Mouse (Mus musculus) large intestine, adult 2 months (tissue): ENCODE results near the gene Cfdp1. TPM values are rescaled to one million over a fixed set of nuclear protein-coding genes. Genes with fewer than 3 reads are reported as not detected.
A peak's percentile ranks its signal among the peaks of the same experiment; 100 is the strongest.

Experiments
- DNase-seq: peaks from one replicate; pipeline ENCODE4 v3.0.0-alpha.2; 2012; ENCODE audit warnings: low read depth, low spot score
- WGBS: fragments of 180-500 bp; shearing (Covaris S2); methylation state at CpG from one replicate; pipeline ENCODE4 v1.1.7; 2018; 5-methylcytosine and 5-hydroxymethylcytosine counted together
- polyA plus RNA-seq: library from polyadenylated mRNA; depleted of rRNA; stranded (reverse); fragments of >200 nt; gene quantifications from 2 replicates; pipeline ENCODE4 v1.2.3, GENCODE M21; 2012; rRNA removed

Cfdp1 gene
- 5.5 and 5.7 TPM in 2 replicates for polyA plus RNA-seq

DNA sequence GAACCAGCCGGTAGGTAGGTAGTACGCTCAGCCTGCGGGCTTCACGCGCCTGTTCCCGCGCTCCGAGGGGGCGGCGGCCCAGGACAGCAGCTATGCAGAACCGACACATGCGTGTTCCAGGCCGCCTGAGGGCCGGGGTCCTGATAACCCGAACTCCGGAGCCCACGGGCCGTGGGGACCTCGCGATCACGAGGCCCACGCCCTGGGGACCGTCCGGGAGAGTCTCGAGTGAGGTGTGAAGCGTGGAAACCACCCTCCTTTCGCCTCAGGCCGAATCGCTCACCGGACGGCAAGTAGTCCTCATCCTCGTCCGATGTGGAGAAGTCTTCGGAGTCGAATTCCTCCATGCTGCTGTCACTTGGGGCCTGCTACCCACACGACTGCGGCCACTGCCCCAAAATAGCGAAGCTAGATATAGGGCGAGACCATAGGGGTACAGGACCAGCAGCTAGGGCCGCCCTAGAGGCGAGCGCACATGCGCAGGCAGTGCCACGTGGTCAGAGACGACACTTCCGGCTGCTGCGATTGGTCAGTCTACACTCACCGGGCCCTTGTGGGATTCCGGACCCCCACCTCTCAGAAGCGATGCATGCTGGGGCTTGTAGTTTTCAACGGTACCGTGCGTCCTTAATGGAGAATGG is at the start of gene Cfdp1:
Gene Cfdp1 (minus strand): TSS at position 431 of the 641 bp plus-strand sequence.
- under 1% methylated on average over 53 of the region's 53 CpGs for WGBS

DNA sequence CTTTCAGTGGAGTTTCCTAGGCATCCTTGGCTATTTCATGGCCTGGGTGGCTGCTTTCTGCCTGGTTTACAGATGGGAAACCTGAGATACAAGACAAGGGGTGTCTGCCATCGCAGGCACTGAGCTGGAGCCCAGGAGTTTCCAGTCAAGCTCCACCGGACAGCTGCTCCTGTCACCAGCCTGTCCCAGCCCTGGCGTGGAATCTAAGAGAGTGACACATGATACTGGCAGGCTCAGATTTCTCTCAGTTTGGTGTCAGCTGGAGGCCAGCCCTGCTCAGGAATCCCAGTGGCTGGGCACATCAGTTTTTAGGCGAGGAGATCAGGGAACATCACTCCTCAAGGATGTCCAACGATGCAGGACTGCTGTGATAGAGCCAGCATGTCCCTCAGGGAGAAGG is 48.0 kb upstream of the Cfdp1 start:
- WGBS, result 39% methylated on average over 5 of the region's 5 CpGs

More for the DNA sequence above, at the start of gene Cfdp1:
- peak; percentile 99 for DNase-seq

DNA sequence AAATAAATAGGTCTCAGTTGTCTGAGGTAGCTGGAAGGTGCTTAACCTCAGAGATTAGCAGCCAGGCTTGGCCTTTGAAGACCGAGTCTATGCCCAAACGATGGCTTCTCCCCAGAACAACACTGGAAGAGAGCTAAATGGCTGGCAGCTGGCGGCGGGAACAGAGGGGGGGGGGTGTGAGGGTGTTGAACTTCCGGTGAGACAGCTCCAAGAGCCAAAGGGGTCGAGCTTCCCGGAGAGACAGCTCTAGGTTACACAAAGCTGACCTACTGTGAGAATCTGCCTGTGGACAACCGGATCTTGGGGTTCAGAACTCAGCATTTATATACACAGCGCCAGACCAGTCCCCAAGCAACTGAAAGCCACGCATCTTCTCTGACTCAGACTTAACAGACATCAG is 44.5 kb upstream of the Cfdp1 start:
- WGBS, result 50% methylated on average over 10 of the region's 10 CpGs
- no peak for DNase-seq

More for the DNA sequence above, 48.0 kb upstream of the Cfdp1 start:
- no peak for DNase-seq

DNA sequence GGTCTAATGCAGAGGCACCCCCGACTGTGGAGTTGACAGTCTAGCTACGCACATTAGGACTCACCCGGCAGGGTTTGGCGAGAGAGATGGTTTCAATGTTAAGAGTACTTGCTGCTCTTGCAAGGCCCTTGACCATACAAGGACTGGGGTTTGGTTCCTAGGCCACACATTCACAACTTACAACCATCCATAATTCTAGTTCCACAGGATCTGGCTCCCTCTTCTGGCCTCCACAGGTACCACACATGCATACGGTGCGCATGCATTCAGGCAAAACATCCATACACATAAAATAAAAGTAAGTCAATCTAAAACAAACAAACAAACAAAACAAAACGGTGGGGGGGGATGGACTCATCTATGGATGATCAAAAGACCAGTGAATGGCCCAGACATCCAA is 40.9 kb upstream of the Cfdp1 start:
- DNase-seq, result no peak
- 89% methylated on average over 7 of the region's 7 CpGs for WGBS

DNA sequence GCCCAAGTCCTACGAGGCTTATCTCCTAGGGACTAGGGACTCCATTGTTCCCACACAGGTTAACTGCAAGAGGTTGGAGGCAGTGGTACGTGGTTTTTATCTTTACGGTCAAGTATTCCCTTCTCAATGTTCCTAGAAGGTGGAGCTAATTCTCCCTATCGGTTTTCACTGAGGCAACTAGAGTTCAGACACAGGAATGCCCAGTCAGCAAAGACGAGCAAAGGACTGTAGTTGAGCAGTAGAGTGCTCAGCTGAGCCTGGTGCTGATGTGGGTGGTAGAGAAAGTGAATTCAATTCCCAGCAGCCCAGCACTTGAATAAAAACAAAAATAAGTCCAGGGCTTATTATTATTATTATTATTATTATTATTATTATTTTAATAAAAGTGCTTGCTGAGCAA is 38.5 kb upstream of the Cfdp1 start:
- DNase-seq, result no peak
- WGBS, result 47% methylated on average over 5 of the region's 5 CpGs

DNA sequence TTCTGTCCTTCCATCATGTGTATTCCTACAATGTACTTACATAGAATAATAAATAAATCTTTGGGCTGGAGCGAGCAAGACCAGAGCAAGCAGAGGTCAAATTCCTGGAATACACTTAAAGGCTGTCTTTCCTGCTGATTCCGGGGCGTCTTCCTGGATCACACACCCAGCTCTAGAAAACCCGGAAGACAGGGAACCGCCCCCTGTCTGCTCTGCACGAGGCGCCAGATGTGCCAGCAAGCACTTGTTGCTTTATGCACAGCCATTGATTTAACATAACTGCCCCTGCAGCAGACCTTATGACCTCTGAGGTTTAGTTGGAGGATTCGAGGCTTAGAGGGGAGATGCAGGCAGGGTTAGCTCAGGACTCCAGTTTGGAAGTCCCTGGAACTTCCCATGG is 37.9 kb upstream of the Cfdp1 start:
- 4% methylated on average over 8 of the region's 8 CpGs for WGBS
- no peak for DNase-seq

DNA sequence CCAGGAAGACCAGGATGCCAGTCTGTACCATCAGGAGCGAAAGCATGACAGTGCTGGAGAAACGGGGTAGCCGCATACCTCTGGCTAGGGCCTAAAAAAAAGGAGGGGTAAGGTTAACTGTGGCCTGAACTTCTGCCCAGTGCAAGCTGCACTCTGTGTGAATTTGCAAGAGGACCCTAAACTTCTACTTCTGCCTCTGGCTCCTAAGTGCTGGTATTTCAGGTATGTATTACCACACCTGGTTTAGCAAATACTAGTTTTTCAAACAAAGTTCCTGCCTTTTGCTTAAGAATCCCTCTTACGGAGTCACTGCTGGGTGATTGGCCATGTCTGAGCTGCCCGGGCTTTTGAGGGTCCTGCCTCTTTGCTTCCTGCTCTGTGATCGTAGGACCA is 36.8 kb upstream of the Cfdp1 start:
- no peak for DNase-seq

DNA sequence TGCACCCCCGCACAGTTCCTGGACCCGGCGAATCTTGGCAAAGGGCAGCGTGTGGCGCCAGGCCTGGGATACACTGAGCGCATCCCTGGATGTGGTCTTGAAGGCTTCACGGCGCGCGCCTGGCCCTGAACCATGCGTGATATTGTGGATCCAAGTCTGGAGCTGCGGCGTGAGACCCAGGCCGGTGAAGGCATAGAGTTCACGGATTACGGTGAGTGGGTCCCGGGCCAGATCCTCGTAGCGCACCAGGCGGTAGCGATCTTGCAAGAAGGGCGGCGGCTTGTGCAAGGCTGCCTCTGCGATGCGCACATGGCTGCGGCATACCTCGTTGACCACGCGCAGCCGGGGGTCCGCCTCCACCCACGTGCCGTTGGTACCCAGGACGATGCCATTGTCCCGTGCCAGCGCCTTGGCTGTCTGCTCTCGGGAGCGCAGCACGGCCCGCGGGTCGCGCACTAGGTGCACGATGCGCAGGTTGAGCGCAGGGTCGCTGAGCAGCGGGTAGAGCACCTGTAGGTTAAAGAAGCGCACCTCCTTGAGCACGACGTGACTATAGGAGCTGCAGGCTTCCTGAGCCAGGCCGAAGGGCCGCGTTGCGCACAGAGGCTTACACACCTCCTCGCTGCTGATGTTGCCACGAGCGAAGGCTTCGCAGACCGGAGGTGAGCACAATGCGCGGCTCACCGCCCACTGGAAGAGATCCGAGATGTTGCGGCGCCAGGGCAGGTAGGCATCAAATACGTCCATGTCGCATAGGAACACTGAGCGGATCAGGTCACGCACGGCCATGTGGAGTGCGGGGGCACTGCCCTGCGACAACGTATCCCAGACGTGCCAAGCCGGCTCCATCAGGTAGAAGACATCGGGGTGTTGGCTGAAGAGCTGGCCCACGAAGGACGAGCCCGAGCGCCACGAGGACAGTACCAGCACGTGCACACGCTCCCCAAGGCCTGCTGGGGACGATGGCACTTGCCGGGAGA is 36.1 kb upstream of the Cfdp1 start:
- no peak for DNase-seq
- 14% methylated on average over 86 of the region's 86 CpGs for WGBS

More for the DNA sequence above, 36.8 kb upstream of the Cfdp1 start:
- 68% methylated on average over 6 of the region's 6 CpGs for WGBS

DNA sequence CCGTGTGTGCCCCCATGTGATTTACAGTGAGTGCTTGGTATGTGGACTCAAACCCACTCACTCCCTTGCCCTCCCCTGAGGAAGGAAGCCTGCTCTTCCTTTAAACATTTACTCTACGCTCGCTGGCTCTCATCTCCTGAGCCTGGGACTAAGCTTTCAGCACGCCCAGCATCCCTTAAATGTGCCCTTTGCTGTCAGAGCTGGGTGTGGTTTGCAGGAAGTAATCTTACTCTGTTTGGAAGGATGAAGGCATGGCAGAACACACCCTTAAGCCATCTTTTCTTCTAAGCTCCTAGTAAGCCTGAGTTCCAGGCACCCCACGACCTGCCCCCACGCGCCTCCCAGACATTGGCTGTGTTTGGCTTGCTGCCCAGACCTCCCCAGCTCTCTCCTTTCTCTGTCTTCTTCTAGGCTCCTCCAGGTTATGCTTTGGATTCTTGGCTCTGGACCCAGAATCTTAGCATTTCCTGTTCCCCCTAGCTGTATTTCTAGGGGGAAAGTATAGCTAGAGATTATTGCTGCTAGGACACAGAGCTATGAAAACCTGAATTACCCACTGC is 34.1 kb upstream of the Cfdp1 start:
- WGBS, result 24% methylated on average over 7 of the region's 7 CpGs
- no peak for DNase-seq

DNA sequence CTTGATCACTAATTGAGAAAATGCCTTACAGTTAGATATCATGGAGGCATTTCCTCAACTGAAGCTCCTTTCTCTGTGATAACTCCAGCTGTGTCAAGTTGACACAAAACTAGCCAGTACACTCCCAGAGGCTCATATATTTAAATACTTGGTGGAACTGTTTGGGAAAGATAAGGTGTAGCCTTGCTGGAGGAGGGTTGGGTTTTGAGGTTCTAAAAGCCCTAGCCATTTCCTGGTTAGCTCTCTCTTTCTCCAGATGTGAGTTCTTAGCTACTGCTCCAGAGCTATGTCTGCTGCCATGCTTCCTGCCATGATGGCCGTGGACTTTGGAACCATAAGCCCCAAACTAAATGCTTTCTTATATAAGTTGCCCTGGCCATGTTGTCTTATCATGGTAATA is 33.4 kb upstream of the Cfdp1 start:
- WGBS, result 37% methylated on average over 1 of the region's 1 CpGs
- DNase-seq, result no peak

DNA sequence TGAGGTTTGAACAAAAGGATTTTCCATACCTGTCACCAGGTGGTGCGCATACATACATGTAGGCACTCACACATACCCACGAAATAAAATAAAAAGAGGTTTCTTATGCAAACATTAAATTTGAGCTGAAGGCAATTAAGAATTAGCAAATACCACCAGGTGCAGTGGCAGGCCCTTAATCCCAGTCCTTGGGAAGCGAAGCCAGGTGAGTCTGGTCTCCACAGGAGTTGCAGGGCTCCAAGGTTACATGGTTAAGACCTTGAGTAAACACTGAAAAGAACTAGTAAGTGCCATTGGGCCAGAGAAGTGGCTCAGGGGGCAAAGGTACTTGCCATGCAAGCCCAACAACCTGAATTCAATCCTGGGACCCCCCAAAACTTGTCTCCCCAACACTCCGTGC is 29.5 kb upstream of the Cfdp1 start:
- WGBS, result 55% methylated on average over 4 of the region's 4 CpGs
- no peak for DNase-seq

DNA sequence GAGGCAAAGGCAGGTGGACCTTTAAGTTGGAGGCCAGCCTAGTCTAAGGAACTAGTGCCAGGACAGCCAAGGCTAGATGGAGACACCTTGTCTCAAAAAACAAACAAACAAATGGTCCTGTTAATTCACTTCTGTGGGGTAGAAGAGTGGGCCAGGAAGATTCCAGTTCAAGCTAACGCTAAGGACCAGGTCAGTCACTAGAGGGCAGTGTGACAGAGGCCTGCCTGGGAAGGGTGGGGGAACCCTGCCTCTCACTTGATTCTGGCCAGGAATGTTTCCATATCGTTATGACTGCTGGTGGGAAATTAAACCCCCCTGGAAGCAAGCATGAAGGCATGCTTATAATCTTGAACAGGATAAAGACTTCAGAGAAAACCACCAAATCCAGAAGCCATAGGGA is 27.5 kb upstream of the Cfdp1 start:
- 3% methylated on average over 2 of the region's 2 CpGs for WGBS
- no peak for DNase-seq

DNA sequence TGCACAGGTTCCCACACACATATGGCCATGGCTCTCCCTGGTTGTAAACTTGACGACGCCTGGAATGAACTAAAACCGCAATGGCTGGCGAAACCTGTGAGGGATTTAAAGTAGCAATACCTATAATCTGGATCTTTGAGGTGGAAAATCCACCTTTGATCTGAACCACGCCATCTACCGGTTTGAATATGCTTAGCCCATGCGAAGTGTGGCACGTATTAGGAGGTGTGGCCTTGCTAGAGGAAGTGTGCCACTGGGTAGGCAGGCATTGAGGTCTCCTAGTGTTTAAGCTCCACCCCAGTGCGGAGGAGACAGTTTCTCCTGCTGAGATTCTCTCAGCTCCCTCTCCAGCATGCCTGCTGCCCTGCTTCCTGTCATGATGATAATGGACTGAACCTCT is 23.6 kb upstream of the Cfdp1 start:
- WGBS, result 60% methylated on average over 9 of the region's 9 CpGs
- no peak for DNase-seq

DNA sequence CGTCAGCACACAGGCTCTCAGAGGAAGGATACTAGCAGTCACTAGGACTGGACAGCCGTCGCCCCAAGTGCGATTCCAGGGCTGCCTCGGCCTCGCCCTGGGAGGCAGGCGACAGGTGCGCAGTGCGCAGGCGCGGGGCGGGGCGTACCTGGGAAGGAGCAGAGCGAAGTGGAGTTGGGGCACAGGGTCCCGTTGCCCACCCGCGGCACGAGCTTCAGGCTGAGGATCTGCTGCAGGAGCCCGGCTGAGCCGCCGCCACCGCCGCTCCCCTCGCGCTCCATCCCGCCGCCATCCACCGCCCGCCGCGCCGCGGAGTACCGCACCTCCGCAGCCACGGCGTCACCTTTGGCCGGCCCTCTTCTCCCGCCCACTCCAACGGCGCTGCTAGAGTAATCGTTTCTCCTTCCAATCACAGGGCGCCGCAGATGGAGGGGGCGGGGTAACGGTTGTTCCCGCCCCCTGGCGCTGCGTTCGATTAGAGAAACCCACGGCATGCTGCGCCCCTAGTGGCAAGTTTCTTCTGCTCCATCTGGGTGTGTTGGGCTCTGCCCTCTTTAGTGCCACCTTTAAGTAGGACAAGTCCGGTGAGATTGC is 22.4 kb upstream of the Cfdp1 start, which contains the start of gene Tmem170:
Gene Tmem170 (minus strand): TSS at position 396 of the 594 bp plus-strand sequence.
- WGBS, result under 1% methylated on average over 52 of the region's 53 CpGs
- DNase-seq, result peak; percentile 99

DNA sequence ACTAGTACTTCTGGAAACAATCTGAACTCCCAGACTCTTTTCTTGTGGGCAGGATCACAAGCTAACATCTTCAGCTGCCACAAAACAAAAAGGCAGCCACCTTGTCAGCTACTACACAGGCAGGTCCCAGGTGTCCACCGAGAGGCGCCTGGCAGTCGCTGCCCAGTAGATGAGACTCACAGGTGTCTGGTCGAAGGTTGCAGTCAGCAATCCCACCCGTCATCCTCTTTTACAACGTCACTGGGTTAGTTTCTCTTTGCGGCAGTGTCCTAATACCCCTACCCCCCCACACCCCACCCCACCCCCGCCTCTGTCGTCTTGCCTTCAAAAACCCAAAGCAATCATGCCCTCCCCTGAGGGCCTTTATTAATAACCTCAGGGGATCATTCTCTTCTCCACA is 21.7 kb upstream of the Cfdp1 start:
- WGBS, result 3% methylated on average over 9 of the region's 9 CpGs
- no peak for DNase-seq

DNA sequence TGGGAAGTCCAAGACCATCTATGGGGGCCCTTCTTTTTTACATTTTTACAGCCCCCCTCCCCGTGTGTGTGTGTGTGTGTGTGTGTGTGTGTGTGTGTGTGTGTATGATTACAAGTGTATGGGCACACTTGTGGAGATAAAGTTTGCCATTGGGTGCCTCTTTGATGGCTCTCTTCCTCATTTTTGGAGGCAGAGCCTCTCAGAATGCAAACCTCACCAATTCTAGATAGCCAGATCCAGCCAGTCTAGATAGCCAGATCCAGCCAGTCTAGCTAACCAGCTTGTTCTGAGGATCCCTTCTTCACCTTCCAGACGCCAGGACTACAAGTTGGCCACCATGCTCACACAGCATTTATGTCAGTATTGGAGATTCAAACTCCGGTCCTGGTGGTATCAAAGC is 17.2 kb upstream of the Cfdp1 start:
- no peak for DNase-seq
- WGBS, result 85% methylated on average over 3 of the region's 3 CpGs

DNA sequence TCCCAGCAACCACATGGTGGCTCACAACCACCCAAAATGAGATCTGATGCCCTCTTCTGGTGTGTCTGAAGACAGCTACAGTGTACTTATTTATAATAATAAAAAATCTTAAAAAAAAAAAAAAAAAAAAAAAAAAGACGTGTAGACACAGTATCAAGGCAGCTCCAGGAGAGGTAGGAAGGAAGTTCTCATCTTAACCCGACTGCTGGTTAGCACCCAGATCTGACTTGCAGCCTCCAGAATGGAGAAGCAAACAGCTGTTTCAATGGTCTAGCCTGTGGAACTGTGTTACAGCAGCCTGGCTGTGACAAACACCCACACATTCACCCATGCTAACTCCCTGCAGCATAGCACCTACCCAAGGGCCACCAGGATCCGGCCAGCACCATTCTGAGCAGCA is 16.3 kb upstream of the Cfdp1 start:
- no peak for DNase-seq
- 81% methylated on average over 3 of the region's 3 CpGs for WGBS

DNA sequence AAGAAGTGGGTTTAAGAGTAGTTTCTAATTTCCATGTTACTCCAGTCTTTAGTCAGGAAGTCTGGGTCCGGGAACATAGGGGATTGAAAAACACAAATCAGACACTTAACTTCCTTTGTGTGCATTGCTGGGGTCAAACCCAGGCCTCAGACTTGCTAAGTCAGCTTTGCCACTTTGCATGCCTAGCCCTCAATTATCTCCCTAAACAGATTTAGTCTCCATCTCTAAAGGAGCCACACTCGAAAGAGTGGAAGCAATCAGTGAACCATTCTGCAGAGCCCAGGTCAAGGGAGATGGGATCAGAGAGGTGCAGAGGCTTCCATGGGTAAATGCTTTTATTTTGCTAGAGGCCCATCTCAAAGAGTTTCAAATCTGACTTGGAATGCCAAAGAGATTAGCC is 14.6 kb upstream of the Cfdp1 start:
- no peak for DNase-seq
- WGBS, result 66% methylated on average over 2 of the region's 2 CpGs

DNA sequence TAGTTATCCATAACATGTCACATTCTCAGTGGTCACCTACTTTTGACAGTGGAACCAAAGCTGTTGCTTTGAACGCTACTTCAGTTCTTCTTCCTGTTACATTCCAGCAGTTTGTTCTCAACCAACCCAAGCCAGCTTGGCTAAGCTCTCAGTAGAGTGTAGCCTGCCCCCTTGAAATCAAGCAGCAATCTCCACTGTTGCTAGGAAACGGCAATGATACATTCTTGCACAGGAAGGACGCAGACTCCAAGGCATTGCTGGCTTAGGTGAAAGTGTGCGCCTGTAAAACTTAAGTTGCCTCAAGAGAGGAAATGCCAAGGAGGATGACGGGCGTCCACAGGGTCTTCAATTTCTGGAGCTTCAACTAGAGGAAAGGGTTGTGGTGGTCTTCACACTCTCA is 11.8 kb upstream of the Cfdp1 start:
- WGBS, result 87% methylated on average over 6 of the region's 6 CpGs
- DNase-seq, result no peak
